ENCODE assay signal across 10 mouse cellular contexts in the genomic region with DNA sequence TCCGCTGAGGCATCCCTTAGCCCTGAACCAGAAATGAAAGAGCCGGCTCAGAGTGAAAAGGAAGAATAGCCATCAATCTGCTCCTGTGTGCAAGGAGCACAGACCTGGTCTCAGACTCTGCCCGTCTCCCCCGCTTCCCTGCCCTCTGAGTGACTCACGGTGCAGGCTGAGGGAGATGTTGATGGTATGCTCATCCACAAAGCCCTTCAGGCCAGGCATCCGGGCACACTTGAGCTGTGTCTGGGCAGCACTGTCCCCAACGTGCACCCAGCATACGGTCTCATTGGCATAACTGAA. TPM values are rescaled to one million over a fixed set of nuclear protein-coding genes. Genes with fewer than 3 reads are reported as not detected.
DNase-seq lines count a peak whose midpoint lies in the region; ATAC-seq and TF ChIP-seq lines count a peak whose summit lies in the region.
"Had no signal": no experiment of that assay in that cellular context is flagged by ENCODE, and none has a peak within 500 bp of the region (broad histone marks: within the 10 kb centered on the region; RNA-seq: fewer than 3 reads in every experiment).

No protein-coding gene starts in this region.

- no peak overlapping the region for H3K4me3 ChIP-seq in kidney, embryonic 15.5 days (replicated peaks)
- H3K4me3 ChIP-seq in E14TG2a.4 (replicated peaks; ENCODE audit: low read length) (peak overlapping the region; percentile 51), macrophage (ENCODE audit: inconsistent target) (no peak overlapping the region)
- no peak overlapping the region for H3K4me3 ChIP-seq in intestine, embryonic 14.5 days (ENCODE audit: low read depth, low read length)
- no peak overlapping the region for H3K4me3 ChIP-seq in hindbrain, embryonic 13.5 days

- no peak for TF ChIP-seq CTCF in E14TG2a.4 (conservative IDR thresholded peaks at IDR 0.05; ENCODE audit: low read length)

- 50% methylated on average over 8 of the region's 8 CpGs for WGBS in kidney, embryonic 15.5 days
- 73% methylated on average over 8 of the region's 8 CpGs for WGBS in intestine, embryonic 14.5 days
- WGBS in macrophage (ENCODE audit: missing documents): 59% methylated on average over 7 of the region's 8 CpGs
- 85% methylated on average over 8 of the region's 8 CpGs for WGBS in hindbrain, embryonic 13.5 days

- H3K9me3 ChIP-seq in kidney, embryonic 15.5 days (replicated peaks): no peaks in the 10 kb centered on the region
- no peaks in the 10 kb centered on the region for H3K9me3 ChIP-seq in E14TG2a.4 (ENCODE audit: low read length)
- H3K9me3 ChIP-seq in intestine, embryonic 14.5 days (ENCODE audit: control insufficient read depth, low read length): no peaks in the 10 kb centered on the region
- H3K9me3 ChIP-seq in hindbrain, embryonic 13.5 days: no peaks in the 10 kb centered on the region

- no peak overlapping the region for H3K9ac ChIP-seq in kidney, embryonic 15.5 days
- H3K9ac ChIP-seq in intestine, embryonic 14.5 days (ENCODE audit: low read length): no peak overlapping the region
- H3K9ac ChIP-seq in hindbrain, embryonic 13.5 days: no peak overlapping the region
- H3K9ac ChIP-seq: forebrain, postnatal 0 days had no signal

- H3K27ac ChIP-seq in kidney, embryonic 15.5 days: peak overlapping the region; percentile 70
- peak overlapping the region; percentile 83; the same call in 1 of the 2 replicates for H3K27ac ChIP-seq in intestine, embryonic 14.5 days (ENCODE audit: low read depth)
- peak overlapping the region; percentile 100 for H3K27ac ChIP-seq in macrophage
- no peak overlapping the region for H3K27ac ChIP-seq in hindbrain, embryonic 13.5 days

- peaks cover 36% of the 10 kb centered on the region for H3K36me3 ChIP-seq in kidney, embryonic 15.5 days
- 0 out of 2 replicates have a peak, but pooled peaks cover 11% of the 10 kb centered on the region for H3K36me3 ChIP-seq in E14TG2a.4 (ENCODE audit: insufficient read depth, low read length)
- H3K36me3 ChIP-seq in intestine, embryonic 14.5 days (ENCODE audit: control insufficient read depth, insufficient read depth, low read length): peaks cover 63% of the 10 kb centered on the region
- peaks cover 54% of the 10 kb centered on the region for H3K36me3 ChIP-seq in macrophage (ENCODE audit: inconsistent target)
- peaks cover 98% of the 10 kb centered on the region for H3K36me3 ChIP-seq in hindbrain, embryonic 13.5 days

- H3K4me1 ChIP-seq in kidney, embryonic 15.5 days: peaks cover 62% of the 10 kb centered on the region
- H3K4me1 ChIP-seq in E14TG2a.4 (replicated peaks; ENCODE audit: low read depth, low read length): peaks cover 75% of the 10 kb centered on the region
- H3K4me1 ChIP-seq in intestine, embryonic 14.5 days (replicated peaks; ENCODE audit: control insufficient read depth, insufficient read depth, low read length): peaks cover 50% of the 10 kb centered on the region
- peaks cover 6% of the 10 kb centered on the region; the same call in 1 of the 2 replicates for H3K4me1 ChIP-seq in hindbrain, embryonic 13.5 days (replicated peaks)

- ATAC-seq in kidney, embryonic 15.5 days (replicated peaks; ENCODE audit: low FRiP score): peak; percentile 31
- no peak for ATAC-seq in intestine, embryonic 14.5 days (replicated peaks; ENCODE audit: low FRiP score, low TSS enrichment, low read depth)
- ATAC-seq in hindbrain, embryonic 13.5 days (ENCODE audit: low FRiP score): no peak
- ATAC-seq: forebrain, postnatal 0 days had no signal

- DNase-seq in kidney, postnatal 25 days: no peak
- no peak for DNase-seq in intestine, embryonic 14.5 days (ENCODE audit: low spot score)
- no peak for DNase-seq in frontal cortex, postnatal 14 days (ENCODE audit: low spot score in 2 of 2)
- DNase-seq: forebrain, postnatal 0 days; thymus, postnatal 25 days had no signal

- no peaks in the 10 kb centered on the region for H3K27me3 ChIP-seq in kidney, embryonic 15.5 days
- H3K27me3 ChIP-seq in E14TG2a.4 (ENCODE audit: insufficient read depth, low read length): peaks cover 3% of the 10 kb centered on the region; the same call in 1 of the 2 replicates
- no peaks in the 10 kb centered on the region for H3K27me3 ChIP-seq in intestine, embryonic 14.5 days (replicated peaks; ENCODE audit: control insufficient read depth, insufficient read depth, low read length)
- H3K27me3 ChIP-seq in hindbrain, embryonic 13.5 days: no peaks in the 10 kb centered on the region

- H3K79me2 ChIP-seq in macrophage (ENCODE audit: inconsistent target): peaks cover 80% of the 10 kb centered on the region

- H3K4me2 ChIP-seq in kidney, embryonic 15.5 days: no peak overlapping the region
- H3K4me2 ChIP-seq in intestine, embryonic 14.5 days (ENCODE audit: low read length): no peak overlapping the region
- H3K4me2 ChIP-seq in hindbrain, embryonic 13.5 days: no peak overlapping the region
- H3K4me2 ChIP-seq: heart, embryonic 11.5 days had no signal

RNA-seq across cellular contexts. Expression of gene Lrp1, which starts 15.7 kb away (rescaled TPM):
- polyA plus RNA-seq in kidney, embryonic 15.5 days (2015; fragmentation: Nextera tagmentation; extraction: Ambion mirVana): 52.4 and 65.0 TPM in 2 replicates
- 92.1 and 96.6 TPM in 2 replicates for polyA plus RNA-seq in intestine, embryonic 14.5 days (2014; fragmentation: Nextera tagmentation; extraction: Ambion mirVana)
- 1,000 to 10,000 TPM in 10 of 26 experiments, 100 to 1,000 TPM in 16; 161 to 1,849 (median 957) TPM for total RNA-seq in macrophage (2018; cell fraction: chromatin; rRNA removed)
- total RNA-seq in macrophage (2018; cell fraction: cytosol; rRNA removed): 100 to 1,000 TPM; 187 to 924 (median 416) TPM
- 1,000 to 10,000 TPM in 20 of 26 experiments, 100 to 1,000 TPM in 6; 439 to 3,096 (median 1,237) TPM for total RNA-seq in macrophage (2018; cell fraction: nucleus; rRNA removed)
- 315 to 785 TPM (median 440 TPM) in 3 replicates for polyA plus RNA-seq in macrophage (2018)
- 101 and 108 TPM in 2 replicates for polyA plus RNA-seq in hindbrain, embryonic 13.5 days (2015; fragmentation: Nextera tagmentation; extraction: Ambion mirVana)

RNA-seq across cellular contexts. Expression of gene Stat6, which starts 37.6 kb away (rescaled TPM):
- 26.5 and 27.2 TPM in 2 replicates for polyA plus RNA-seq in kidney, embryonic 15.5 days (2015; fragmentation: Nextera tagmentation; extraction: Ambion mirVana)
- polyA plus RNA-seq in intestine, embryonic 14.5 days (2014; fragmentation: Nextera tagmentation; extraction: Ambion mirVana): 28.5 and 29.4 TPM in 2 replicates
- 100 to 1,000 TPM; 187 to 439 (median 329) TPM for total RNA-seq in macrophage (2018; cell fraction: chromatin; rRNA removed)
- 100 to 1,000 TPM; 105 to 151 (median 131) TPM for total RNA-seq in macrophage (2018; cell fraction: cytosol; rRNA removed)
- total RNA-seq in macrophage (2018; cell fraction: nucleus; rRNA removed): 100 to 1,000 TPM; 141 to 357 (median 222) TPM
- 122 to 141 TPM (median 128 TPM) in 3 replicates for polyA plus RNA-seq in macrophage (2018)
- polyA plus RNA-seq in hindbrain, embryonic 13.5 days (2015; fragmentation: Nextera tagmentation; extraction: Ambion mirVana): 4.9 and 5.0 TPM in 2 replicates
